Mouse (Mus musculus) thymus, postnatal 0 days (tissue): Measurements from ENCODE around the gene Hvcn1. TPM values are rescaled to one million over a fixed set of nuclear protein-coding genes. Genes with fewer than 3 reads are reported as not detected.
"Not testable (repeated sequence)": the region's sequence is repeated elsewhere in the genome, so short reads cannot be mapped to it uniquely, and the experiment has no call there.

Experiments
- DNase-seq: peaks from one replicate; pipeline ENCODE4 v3.0.0-alpha.2; 2015; ENCODE audit warnings: low spot score
- polyA plus RNA-seq: library from polyadenylated mRNA; unstranded; fragments of >200 nt; fragmentation: Nextera tagmentation; extraction: Ambion mirVana; gene quantifications from 2 replicates; pipeline ENCODE4 v1.2.1, GENCODE M21; 2015

The Hvcn1 gene
- polyA plus RNA-seq = 22.3 and 24.6 TPM in 2 replicates

- DNase-seq = peak; percentile 62
These were observed at the start of gene Hvcn1 for GRCm38 (mm10) chr5:122206475-122206874. Hvcn1 (plus strand) TSS chr5:122206804.

DNA sequence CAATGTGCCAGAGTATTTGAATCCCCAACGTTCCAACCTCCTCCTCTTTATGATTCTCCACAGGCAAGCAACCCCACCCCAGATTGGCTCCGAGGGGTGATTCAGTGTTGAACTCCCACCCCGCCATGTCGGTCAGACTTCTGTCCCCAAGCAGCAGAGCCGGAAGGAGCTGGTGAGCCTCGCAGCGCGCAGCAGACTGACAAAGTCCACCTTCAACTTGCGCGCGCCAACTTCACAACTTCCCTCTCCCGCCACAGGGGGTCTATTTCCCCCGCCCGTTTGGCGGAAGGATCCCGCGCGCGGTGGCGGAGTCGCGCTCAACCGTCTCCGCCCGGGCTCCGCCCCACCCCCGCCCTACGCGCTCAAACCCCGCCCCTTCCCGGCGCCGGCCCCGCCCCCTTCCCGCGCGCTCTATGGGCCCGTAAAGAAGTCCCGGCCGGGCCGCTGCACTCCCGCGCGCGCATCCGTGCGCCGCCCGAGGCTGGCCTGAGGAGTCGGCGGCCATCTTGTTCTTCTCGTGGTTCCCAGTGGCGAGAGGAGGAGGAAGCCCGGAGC is 48.7 kb upstream of the Hvcn1 start, which contains the start of gene Ppp1cc:
Gene Ppp1cc (plus strand): TSS at position 452 of the 555 bp plus-strand sequence.
- peak; percentile 95 for DNase-seq

DNA sequence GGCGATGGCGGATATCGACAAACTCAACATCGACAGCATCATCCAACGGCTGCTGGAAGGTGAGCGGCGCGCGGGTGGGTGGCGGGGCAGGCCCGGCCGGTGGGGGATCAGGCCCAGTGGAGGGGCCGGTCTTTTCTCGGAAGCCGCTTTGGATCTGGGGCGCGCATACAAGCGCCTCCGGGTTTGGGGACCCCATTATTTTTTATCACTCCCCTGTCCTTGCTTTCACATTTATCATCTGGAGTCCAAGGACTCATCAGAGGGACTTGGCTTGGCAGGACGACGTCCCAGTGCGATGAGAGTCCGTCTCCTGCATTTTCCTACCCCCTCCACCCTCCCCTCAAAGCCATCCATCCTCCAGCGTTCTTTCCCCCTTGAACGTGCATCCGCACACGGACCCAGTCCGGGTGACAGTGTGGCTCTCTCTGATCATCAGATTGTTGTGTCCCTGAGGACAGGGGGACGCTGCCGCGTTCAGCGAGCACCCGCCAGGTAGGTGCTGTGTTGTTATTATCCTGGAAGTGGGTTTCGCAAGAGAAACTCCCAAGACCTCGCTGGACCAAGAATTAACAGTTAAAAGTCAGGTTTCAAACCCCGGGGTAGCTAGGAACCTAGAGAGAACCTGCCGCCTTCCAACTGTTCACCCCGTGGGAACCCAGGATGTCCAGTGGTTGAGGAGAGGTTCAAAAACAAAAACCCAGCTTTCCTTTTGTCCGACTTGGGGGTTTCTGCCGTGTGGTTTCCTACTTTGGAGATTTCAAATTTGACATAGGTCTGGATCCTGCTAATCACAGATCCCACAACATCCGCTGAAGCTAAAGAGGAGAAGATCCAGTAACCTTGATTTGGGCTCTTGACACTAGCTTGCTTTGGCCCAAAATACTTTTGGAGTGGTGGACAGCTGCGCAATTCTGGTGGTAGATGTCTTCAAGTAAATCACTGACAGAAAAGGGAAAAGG is 47.8 kb upstream of the Hvcn1 start:
- DNase-seq = peak; percentile 32

- no peak for DNase-seq
These were observed 43.4 kb upstream of the Hvcn1 start for GRCm38 (mm10) chr5:122163194-122163593.

DNA sequence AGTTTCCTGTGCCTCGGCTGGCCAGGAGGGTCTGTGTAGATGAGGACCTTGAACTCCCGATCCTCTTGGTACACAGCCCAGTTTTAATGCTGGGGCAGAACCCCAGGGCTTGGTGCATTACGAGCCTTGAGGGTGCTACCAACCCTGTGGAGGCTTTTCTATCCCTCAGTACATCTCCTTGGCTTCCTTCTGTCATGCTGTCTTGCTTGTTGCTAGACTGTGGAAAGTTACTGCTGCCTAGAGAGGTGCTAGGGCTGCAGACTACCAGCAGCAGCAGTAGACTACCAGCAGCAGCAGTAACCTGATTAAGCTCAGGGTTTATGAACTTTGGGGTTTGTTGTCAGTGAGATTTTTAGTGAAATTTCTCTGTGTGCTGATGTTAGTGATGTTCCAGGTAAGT is 42.6 kb upstream of the Hvcn1 start:
- DNase-seq = no peak

DNA sequence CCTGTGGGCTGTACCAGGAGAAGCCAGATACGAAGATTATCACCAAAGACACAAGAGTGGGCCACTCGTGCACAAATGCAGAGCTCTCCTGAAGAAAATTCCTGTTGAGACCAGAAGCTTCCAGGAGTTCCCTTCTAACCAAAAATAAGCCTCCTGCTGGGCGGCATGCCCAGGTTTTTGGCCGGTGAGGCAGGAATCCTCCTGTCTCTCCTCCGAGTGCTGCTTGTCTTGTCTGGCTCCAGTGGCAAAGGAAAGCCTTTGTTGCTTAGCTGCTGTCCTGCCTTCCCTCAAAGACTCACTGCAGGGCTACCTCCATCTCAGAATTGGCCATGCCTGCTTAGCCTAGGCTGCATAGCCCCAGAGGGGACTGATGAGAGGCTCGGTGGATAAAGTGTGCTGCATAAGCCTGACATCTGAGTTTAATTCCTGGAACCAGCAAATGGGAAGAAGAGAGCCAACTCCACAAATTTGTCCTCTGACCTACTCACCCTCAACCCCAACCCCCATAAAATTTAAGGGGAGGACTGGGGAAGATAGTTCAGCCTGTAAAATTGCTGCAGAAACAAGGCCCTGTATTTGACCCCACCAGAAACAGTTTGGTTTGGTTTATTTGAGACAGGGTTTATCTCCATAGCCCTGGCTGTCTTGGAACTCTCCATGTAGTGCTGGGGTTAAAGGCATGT is 41.2 kb upstream of the Hvcn1 start:
- DNase-seq = no peak

DNA sequence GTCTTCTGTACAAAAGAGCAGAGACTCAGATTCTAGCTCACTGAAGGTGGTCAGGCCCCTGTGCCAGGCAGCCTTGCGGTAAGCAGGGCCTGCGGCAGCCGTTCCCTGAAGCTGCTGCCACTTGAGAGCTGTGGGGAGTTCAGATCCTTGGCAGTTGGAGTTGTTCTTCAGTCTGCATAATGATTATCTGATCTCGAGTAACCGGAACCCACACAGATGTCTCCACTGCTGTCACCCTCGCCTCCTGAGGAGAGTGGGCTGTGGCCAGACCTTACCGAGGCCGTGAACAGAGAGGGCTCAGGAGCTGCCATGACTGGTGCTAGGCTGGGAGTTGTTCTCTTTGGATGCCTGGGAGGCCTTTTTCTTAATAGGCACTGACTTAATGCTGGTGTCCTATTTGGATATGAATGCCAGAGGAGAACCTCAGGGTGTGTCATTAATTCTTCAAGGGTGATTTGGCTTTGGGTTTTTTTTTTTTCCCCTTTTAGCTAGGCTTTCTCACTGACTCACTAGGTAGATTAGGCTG is 39.9 kb upstream of the Hvcn1 start:
- DNase-seq = no peak

DNA sequence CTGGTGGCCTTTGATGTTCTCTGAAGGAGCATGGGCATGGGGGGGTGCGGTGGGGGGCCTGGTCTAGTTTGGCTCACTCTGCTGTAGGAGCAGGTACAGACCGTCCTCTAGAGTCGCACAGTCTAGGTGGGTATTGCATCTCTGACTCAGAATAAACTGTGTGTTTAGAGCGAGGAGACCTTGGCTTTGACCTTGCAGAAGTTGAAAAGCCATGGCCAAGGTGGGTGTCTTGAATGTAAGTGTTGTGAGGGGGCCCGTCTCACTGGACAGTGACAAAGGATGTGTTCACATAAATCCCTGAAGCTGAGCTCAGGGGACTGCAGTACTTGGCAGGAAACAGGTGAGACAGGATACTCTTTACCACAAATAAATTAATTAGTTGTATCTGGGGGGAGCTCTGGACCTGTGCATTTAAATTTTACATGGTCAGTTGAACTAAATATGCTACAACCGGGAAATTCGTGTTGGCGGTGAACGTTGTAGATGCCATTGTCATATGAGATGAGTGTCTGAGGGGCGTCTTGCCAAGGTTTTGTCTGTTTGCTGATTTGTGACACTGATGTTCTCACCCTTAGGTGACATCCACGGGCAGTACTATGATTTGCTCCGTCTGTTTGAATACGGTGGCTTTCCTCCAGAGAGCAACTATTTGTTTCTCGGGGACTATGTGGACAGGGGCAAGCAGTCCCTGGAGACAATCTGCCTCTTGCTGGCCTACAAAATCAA is 38.1 kb upstream of the Hvcn1 start:
- no peak for DNase-seq

DNA sequence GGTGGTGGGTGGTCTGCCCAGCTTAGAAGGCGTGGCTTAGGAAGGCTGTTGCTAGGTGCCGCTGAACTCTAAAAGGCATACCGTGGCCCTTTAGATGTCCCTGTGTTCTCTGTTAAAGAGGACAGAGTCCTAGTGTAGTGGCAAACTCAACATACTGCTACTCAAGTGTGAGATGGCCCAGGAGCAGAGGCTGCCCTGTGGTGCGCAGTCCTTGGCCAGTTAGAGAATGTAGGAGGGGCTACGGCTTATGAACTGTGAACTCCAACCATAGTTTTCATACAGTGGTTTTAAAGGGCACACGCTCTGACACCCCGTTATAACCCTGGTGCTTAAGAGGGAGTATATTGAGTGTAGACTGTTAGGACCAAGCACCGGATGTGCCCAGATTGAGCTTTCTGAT is 35.5 kb upstream of the Hvcn1 start:
- DNase-seq = no peak

GRCm38 (mm10) chr5:122175402-122175801 is 31.2 kb upstream of the Hvcn1 start:
- DNase-seq = no peak

DNA sequence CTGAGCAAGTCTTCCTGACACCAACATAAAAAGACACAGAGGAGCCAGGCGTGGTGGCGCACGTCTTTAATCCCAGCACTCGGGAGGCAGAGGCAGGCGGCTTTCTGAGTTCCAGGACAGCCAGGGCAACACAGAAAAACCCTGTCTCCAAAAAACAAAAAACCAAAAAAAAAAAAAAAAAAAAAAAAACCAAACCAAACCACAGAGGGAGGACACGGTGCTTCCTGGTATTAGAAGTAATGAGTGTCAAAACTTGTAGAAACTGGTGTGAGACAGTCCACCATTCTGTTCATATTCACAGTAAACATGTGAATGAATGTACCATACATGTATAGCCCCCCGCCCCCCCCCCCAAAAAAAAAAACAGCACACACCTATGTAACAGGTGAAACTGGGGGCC is 30.6 kb upstream of the Hvcn1 start:
- DNase-seq = no peak

GRCm38 (mm10) chr5:122176398-122176797 is 30.2 kb upstream of the Hvcn1 start:
- peak; percentile 75 for DNase-seq

- no peak for DNase-seq
These were observed 26.9 kb upstream of the Hvcn1 start for GRCm38 (mm10) chr5:122179665-122180064.

- peak; percentile 85 for DNase-seq
These were observed 22.3 kb upstream of the Hvcn1 start for GRCm38 (mm10) chr5:122184283-122184806.

DNA sequence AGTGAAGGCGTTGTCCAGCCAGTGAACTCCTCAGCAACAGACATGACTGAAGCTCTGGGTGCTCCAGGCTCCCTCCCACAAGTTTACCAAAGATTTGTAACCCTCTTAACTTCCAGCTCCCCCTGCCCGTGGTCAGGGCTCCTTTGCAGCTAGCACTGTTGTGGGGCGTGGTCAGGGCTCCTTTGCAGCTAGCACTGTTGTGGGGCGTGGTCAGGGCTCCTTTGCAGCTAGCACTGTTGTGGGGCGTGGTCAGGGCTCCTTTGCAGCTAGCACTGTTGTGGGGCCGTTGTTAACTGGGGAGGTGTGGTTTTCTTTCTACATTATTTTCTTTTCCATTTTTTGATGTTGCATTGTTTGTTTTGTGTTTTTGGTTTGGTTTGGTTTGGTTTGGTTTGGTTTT is 21.7 kb upstream of the Hvcn1 start:
- not testable (repeated sequence) for DNase-seq

- DNase-seq = no peak
These were observed 17.5 kb upstream of the Hvcn1 start for GRCm38 (mm10) chr5:122189115-122189514.

DNA sequence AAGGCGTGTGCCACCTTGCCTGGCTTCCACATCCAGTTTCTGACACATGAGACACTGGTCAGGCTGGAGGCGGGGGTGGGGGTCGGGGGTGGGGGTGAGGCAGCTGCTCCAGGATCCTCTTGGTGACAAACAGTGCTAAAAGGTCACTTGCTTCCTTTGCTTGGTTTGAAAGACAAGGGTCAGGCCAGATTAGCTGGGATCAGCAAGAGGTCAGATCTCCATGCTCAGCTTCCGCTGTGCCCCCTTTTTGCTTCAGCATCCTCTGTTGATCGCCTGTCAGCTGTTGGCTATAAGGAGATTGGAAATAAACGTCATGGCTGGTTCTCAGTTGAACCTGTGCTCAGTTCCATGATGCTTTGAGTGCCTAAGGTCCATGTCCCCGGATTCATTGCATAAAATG is 16.1 kb upstream of the Hvcn1 start:
- DNase-seq = no peak

- DNase-seq = no peak
These were observed 15.1 kb upstream of the Hvcn1 start for GRCm38 (mm10) chr5:122191269-122192063.

- DNase-seq = peak; percentile 43
These were observed 14.3 kb upstream of the Hvcn1 start for GRCm38 (mm10) chr5:122192347-122192746.

DNA sequence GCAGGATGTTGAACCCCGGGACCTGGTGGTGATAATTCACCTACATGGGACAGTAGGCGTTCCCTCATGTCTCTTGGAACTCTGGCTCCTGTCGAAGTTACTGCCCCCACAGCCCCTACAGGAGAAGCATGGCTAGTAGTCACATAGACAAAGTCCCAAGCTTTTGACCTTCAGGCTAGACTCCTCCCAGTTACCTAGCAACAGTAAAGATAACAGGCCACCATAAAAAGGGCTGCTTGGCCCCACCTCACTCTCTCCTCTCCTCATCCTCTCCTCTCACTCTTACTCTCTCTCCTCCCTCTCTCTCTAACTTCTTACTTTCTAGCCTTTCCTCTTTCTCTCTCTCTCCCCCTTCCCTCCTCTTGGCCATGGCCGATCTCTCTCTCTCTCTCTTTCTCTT is 5.7 kb upstream of the Hvcn1 start:
- DNase-seq = no peak
